Mouse (Mus musculus): ENCODE measurements around the gene Stx11. TPM values are rescaled to one million over a fixed set of nuclear protein-coding genes. Genes with fewer than 3 reads are reported as not detected.
"Not testable (repeated sequence)": the region's sequence is repeated elsewhere in the genome, so short reads cannot be mapped to it uniquely, and the experiment has no call there.

Stx11 gene
- total RNA-seq, 2 experiments from 2014 or later = 0.24 to 0.28 TPM

- no peak for DNase-seq
These were observed 6.8 kb downstream of the Stx11 start for GRCm38 (mm10) chr10:12957271-12957670.

GRCm38 (mm10) chr10:12955831-12956230 is 8.3 kb downstream of the Stx11 start:
- DNase-seq = no peak

- not testable (repeated sequence) for DNase-seq
These were observed 12.7 kb downstream of the Stx11 start for GRCm38 (mm10) chr10:12951358-12951757.

GRCm38 (mm10) chr10:12949299-12949698 is 14.8 kb downstream of the Stx11 start:
- DNase-seq = no peak

GRCm38 (mm10) chr10:12947606-12948005 is 16.5 kb downstream of the Stx11 start:
- no peak for DNase-seq

GRCm38 (mm10) chr10:12941018-12941761 is 22.9 kb downstream of the Stx11 start:
- no peak for DNase-seq

GRCm38 (mm10) chr10:12938763-12939162 is 25.3 kb downstream of the Stx11 start:
- no peak for DNase-seq

GRCm38 (mm10) chr10:12936079-12936478 is 28.0 kb downstream of the Stx11 start:
- no peak for DNase-seq

- DNase-seq = no peak
These were observed 28.5 kb downstream of the Stx11 start for GRCm38 (mm10) chr10:12935575-12935974.

GRCm38 (mm10) chr10:12931492-12932400 is 32.4 kb downstream of the Stx11 start:
- DNase-seq = no peak

GRCm38 (mm10) chr10:12930351-12930905 is 33.7 kb downstream of the Stx11 start:
- no peak for DNase-seq

- no peak for DNase-seq
These were observed 34.3 kb downstream of the Stx11 start for GRCm38 (mm10) chr10:12929857-12930174.

GRCm38 (mm10) chr10:12929149-12929856 is 34.8 kb downstream of the Stx11 start:
- DNase-seq = no peak

GRCm38 (mm10) chr10:12928193-12928592 is 35.9 kb downstream of the Stx11 start:
- DNase-seq = no peak

- peak; percentile 87 for DNase-seq
These were observed 41.3 kb downstream of the Stx11 start for GRCm38 (mm10) chr10:12922574-12923353.

- no peak for DNase-seq
These were observed 42.0 kb downstream of the Stx11 start for GRCm38 (mm10) chr10:12922077-12922573.

GRCm38 (mm10) chr10:12921551-12922040 is 42.5 kb downstream of the Stx11 start:
- DNase-seq = no peak

- peak; percentile 46 for DNase-seq
These were observed 44.8 kb downstream of the Stx11 start for GRCm38 (mm10) chr10:12919287-12919686.

- DNase-seq = no peak
These were observed 46.5 kb downstream of the Stx11 start for GRCm38 (mm10) chr10:12917626-12918025.

- no peak for DNase-seq
These were observed 47.7 kb downstream of the Stx11 start for GRCm38 (mm10) chr10:12916376-12916775.

GRCm38 (mm10) chr10:12915826-12916225 is 48.3 kb downstream of the Stx11 start:
- no peak for DNase-seq
